Mouse (Mus musculus): ENCODE measurements at regions not wholly inside any gene's neighbourhood (a gene's known extent, or its start where the extent isn't known, plus 50 kb on each side); places are given as distances from the start of the nearest gene placed in this dataset.

DNA sequence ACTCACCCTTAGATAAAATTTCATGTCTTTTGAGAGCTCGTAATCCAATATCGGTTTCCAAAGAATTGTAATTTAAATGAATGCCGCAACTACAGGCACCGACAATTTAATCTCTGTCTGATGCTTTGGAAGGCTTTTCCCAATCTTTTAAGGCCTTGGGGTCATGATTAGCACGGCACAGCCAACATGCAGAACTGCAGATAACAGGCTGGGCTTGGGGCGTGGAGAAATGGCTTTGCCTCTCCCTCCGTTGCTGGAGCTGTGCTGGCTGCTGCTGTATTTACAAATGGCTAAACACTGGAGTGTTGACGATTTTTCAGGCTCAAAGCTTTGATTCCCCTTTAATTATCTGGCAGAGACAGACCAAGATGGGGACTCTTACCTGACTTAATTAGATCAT, 101.3 kb upstream of the Mphosph6 start:
- DNase-seq = no peak
- intact Hi-C loops (cut with DNase I) = no loop called here

DNA sequence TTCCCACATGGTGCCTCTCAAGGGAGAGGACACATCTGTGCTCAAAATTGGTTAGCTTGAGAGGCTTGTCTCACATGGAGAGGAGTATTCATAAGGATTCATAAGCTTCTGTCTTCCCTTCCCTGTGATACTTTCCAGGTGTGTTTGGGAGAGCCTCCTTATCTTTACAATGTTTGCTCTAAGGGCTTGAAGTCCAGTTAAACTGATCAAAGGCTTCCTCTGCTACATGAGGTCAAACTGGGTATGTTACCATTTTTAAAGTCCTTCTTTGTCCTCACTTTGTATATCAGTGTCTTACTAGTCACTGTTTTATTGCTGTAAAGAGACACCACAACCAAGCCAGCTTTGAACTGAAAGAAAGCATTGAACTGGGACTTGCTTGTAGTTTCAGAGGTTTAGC, 98.1 kb upstream of the Mphosph6 start:
- intact Hi-C loops (cut with DNase I) = no loop called here
- no peak for DNase-seq

DNA sequence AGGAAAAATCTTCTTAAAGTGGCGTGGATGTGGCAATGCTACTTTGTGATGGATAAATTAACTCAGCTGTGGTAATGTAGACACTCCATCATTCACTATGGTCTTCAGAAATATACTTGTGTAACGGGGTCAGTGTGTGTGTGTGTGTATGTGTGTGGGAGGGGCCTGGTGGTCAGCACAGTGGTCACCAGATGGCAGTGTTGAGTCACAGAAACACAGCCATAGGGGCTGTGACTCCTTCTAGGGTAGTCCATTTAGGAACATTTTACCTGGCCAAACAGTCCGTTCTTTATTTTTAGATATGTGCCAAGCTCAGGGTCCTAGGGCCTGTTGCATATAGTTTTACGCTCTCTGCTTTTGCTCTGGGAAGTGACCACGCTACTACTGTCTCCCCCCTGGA, 96.3 kb upstream of the Mphosph6 start:
- intact Hi-C loops (cut with DNase I) = no loop called here
- DNase-seq = peak; percentile 18 to 43

DNA sequence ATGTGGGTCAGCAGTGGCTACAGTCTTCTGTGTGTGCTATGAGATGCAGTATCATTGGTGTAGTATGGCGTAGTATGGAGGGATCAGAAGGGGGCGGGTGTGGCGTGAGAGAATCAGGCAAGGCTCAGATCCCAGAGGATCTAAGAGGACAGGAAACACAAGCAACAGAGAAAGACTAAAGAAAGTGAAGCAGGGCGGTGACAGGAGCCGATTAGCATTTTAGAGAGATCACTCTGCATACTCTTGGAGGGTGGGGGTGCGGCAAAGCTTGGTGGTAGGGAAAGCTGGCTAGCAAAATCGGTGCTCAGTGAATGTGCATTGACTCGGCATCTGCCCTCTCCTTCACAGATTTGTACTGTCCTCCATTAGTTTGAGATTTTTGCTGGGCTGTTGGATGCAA, 93.1 kb upstream of the Mphosph6 start:
- intact Hi-C loops (cut with DNase I) = no loop called here

DNA sequence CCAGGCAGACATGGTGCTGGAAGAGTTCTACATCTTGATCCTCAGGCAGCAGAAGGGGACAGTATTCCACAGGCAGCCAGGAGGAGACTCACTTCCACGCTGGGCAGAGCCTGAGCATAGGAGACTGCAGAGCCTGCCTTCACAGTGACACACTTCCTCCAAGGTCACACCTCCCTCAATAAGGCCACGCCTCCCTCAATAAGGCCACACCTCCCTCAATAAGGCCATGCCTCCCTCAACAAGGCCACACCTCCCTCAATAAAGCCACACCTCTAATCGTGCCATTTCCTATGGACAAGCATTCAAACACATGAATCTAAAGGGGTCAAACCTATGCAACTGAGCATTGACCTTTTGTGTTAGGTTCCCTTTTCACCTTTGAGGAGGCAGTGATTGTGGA, 88.5 kb upstream of the Mphosph6 start:
- no peak for DNase-seq
- intact Hi-C loops (cut with DNase I) = no loop called here

More for the DNA sequence above, 93.1 kb upstream of the Mphosph6 start:
- no peak for DNase-seq

DNA sequence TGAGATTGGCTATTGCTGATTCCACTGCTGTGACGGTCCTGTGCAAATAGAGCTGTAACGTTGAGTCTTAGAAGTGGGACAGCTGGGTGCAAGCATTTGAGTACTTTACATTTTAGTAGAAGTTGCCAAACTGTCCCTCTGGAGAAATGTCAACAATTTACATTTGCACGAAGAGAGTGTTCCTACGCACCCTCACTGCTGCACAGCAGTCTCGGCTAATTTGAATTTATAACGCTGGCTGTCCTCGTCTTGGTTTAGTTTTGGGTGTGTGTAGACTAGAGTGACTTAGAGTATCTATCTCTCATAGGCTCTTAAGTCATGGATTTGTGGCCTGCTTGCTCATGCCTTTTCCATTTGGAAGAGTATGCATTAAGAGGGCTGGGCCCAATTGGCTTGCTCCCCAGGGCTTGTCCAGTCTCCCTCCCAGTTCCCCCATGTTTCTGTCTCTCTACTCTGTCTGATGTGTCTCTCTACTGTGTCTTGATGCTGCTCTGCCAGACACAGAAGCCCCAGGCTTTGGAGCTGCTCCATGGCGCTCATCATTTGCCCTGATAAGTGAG, 79.8 kb upstream of the Mphosph6 start:
- no peak for DNase-seq
- intact Hi-C loops (cut with DNase I) = no loop called here

DNA sequence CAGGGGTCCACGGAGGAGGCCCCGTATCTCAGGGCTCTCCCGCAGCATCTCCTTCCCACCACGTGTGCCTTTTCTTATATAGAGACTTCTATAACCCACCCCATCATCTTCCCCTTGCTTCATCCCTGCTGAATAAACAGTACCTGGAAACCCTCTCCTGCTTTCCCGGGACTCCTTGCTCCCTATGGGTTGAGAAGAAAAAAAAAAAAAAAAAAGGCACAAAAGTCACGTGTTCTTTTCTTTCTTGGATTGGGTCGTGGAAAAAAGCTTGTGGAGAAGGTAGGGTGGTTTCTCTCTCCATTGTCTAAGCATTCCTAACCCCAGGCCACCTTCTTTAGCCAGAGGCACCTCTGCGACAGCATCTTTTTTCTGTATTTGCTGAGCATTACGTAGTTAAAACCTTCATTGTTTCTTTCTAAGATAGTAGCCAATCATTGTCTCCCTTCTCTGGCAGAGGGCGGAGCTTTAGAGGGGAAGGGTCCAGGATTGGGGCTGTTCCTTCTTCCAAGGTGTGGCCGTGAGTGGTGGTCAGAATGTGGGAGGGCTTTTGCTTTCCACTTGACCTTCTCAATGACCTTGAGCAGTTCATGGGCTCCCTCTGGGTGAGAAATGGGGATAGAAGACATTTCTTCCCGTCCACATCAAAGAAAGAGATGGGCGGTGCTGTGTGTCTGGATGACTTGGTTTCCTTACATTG, 78.7 kb upstream of the Mphosph6 start:
- no peak for DNase-seq
- intact Hi-C loops (cut with DNase I) = no loop called here

DNA sequence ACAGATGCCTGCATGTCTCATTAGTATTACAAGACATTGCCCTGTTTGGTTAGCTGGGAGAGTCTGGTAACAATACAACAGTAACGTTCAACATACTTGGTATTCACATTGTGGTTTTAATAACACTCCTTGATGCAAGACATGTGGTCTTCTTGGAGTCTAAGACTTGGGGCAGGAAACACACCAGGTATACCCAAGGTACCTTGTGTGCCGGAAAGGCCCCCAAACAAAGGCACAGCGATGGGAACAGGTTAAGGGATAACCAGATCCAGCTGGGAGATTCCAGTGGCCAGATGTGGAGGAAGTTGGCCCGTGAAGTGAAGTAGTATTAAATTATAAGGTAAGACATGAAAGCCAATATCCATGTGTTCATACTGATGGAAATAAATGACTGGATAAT, 71.9 kb upstream of the Mphosph6 start:
- intact Hi-C loops (cut with DNase I) = no loop called here

DNA sequence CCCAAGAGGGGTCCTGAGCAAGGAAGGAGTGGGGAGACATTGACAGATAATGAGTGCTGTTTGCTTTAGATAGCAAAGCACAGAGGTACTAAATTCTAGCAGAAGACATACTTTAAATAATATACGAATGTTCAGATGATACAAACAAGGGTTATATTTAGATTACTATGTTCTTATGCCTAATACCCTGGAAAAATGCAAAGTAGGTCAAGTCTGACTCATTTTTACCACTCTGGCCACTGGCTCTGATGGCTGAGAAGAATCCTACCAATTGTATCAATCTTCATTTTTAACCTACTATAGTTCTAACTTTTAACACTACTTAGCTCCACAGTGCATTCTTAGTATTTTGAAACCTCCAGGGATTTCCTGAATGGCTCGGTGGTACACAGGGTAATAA, 65.4 kb upstream of the Mphosph6 start:
- intact Hi-C loops (cut with DNase I) = no loop called here
- no peak for DNase-seq

More for the DNA sequence above, 71.9 kb upstream of the Mphosph6 start:
- DNase-seq = no peak

DNA sequence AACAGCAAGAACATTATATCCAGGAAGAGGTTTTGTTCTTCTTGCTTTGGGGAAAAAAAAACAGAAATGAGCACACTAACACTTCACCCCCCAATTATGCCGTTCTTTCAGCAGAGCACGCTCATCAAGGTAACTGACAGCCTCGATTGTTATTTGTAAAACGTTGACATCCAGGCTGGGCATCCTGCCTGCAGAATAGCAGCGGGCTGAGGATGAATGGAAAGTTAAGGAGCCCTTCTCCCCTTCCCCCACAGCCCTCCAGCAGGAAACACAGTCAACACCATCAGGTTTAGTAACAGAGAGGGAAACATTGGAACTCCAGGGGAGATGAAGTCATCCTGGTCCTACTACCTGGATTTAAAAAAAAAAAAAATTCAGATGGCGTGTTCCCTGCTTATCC, 63.3 kb upstream of the Mphosph6 start:
- no peak for DNase-seq
- intact Hi-C loops (cut with DNase I) = no loop called here

DNA sequence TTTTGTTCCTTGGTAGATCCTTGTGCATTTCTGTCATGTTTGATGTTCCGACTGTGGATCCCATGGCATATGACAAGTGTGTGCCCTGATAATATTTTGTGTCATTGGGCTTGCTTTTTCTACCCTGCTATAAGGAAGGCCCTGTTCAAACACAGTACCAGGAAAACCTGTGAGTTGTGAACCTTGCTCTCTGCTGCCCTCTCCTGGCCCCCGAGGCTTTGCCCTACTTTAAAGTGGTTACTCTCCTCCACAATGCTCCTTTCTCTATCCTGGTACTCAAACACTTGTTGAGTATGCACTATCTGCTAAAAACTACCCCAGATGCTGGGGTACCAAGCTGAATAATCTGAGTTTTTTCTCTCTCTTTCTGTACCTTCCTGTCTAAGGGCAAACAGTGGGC, 62.1 kb upstream of the Mphosph6 start:
- peak; percentile 59 to 71 for DNase-seq
- intact Hi-C loops (cut with DNase I) = loop anchor here (2.0 to 5.0 kb wide), 4 partner anchors 91 to 237 kb away; no protein-coding TSS in a partner anchor

DNA sequence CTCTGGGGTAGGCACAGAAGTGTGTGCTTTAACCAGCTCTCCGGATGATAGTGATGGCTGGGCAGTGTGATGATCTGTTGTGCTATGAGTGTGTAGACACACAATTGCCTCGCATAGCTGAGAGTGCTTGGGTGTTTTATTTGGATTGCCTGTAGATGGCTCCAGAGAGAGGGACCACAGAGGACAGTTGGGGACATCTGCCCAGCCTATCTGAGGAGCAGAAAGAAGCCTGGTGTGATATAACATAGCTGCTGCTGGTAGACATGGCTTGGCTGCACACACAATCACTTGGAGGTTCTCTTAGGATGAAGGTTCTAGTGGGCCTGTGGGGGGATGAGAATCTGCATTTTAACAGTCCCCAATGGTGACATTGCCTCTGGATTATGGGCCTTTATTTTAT, 60.6 kb upstream of the Mphosph6 start:
- intact Hi-C loops (cut with DNase I) = loop anchor here (2.0 to 5.0 kb wide), 4 partner anchors 90 to 235 kb away; no protein-coding TSS in a partner anchor
- no peak for DNase-seq

DNA sequence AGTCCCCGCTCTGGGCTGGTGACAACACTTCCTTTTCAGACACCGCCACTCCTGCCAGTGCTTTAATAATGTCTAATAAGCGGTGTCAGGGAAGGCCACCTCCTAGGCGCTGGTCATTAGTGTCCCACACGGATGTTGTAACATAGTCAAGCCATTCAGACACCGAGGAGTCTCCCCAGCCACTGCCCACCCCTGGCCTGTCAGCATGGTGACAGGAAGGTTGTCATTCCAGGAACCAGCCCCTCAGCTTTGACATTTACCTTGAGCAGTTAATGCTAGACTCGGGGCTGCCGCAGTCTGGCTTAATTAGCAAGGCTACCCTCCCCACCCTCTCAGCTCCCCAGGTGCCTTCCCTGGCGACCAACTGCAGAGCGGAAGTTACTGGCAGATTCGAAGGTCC, 58.0 kb upstream of the Mphosph6 start:
- DNase-seq = no peak
- intact Hi-C loops (cut with DNase I) = loop anchor here (5.0 kb wide), 3 partner anchors 162 to 232 kb away; no protein-coding TSS in a partner anchor

DNA sequence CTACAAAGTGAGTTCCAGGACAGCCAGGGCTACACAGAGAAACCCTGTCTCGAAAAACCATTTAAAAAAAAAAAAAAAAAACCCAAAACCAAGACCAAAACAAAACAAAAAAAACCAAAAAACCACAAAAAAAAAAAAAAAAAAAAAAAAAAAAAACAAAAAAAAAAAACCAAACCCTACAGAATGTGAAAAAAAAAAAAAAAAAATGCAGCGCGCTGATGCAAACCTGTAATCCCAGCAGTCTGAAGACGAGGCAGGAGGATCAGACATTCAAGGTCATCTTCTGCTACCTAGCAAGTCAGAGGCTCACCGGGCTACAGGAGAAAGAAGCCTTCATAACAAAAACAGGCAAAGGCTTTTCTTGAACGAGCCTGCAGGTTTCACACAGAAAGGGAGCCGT, 57.4 kb upstream of the Mphosph6 start:
- intact Hi-C loops (cut with DNase I) = no loop called here

DNA sequence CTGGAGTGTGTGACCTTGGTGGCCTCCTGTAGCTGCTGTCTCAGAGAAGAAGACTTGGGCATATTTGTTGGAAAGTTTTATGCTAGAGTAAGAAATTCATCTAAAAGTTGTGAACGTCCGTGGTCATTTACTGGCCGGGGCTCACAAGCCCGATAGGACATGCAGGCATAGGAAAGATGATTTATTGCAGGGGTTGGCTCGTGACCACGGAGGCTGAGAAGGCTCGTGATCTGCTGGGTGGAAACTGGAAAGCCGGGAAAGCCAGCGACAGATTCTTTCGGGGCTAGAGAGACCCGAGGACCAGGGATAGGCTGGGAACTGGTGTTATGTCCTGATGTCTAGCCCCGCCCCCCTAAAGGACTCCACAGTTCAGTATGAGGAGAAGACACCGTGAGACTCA, 54.4 kb upstream of the Mphosph6 start:
- no peak for DNase-seq
- intact Hi-C loops (cut with DNase I) = no loop called here

More for the DNA sequence above, 57.4 kb upstream of the Mphosph6 start:
- DNase-seq = no peak

DNA sequence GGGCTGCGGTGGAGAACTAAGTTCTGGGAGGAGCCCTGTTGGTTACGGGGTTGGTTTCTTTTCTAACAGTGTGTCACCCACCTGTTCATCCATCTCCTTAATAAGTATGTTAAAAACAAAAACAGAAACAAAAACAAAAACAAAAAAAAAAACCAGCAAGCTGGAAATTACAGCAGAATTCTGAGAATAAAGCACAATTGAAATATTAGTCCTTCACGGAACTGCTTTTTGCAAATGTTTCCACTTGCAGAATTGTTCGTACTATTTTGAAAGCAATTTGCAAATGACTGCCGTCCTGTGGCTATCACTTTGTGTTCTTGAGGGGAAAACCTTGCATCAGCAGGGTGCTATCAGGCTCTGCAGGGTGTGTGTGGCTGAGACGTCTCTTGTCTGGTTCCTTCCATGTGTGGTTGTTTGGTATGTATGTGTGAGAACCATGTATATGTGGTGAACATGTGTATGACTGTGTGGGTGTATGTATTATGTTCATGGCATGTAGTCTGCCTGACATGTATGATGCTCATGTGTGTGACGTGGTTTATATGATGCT, 53.3 kb upstream of the Mphosph6 start:
- no peak for DNase-seq
- intact Hi-C loops (cut with DNase I) = no loop called here

DNA sequence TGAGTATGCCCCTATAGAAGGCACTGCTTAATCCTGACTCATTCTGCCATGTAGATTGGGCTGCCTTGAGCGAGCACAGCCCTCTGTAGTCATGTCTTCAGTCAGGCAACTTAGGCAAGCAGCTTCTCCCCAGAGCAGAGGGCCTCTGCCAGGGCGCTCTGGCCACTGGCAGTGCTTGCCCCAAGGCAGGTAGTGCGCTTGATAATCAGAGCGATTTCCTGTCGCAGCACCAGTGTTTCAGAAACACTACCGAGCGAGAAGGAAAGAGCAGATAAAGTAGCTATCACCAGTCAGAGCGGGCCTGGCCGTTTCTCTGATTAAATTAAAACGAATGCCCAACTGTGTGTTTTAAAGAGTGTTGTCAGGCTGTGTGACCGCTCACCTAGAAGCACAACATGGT, 52.6 kb upstream of the Mphosph6 start:
- intact Hi-C loops (cut with DNase I) = no loop called here
- no peak for DNase-seq

DNA sequence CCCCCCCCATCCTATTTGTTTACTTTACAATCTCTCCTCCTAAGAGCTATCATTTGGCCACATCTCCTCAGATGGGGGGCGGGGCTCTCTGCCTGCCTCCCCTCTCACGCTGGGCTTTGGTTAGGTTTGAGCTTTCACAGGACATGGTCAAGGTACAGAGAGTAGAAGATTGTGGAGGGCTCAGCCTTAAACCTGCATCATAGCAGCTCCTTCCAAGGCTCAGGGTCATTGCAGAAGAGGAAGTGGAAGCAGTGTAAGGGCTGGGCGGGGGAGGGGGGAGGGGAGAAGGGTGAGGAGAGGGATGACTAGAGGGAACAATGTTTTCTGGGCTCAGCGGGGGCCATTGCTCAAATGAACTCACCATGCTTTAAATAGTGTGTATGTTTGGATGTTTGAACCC, 51.7 kb upstream of the Mphosph6 start:
- intact Hi-C loops (cut with DNase I) = no loop called here

DNA sequence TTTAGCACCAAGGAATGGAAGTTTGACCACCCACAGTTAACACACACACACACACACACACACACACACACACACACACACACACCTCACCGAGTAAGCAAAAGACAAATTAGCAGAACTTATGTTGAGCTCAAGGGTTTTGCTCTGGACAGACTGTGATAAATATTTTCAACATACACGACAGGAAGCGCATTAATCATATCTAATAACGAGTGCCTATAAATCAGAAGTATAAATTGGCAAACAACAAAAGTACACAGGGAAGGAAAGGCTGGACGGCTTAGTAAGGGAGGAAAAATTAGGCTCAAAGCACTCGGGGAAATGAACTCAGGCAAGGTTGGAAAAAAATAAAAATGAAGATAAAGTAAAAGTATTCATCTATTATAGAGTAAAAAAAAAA, 50.8 kb upstream of the Mphosph6 start:
- intact Hi-C loops (cut with DNase I) = no loop called here
- no peak for DNase-seq

More for the DNA sequence above, 51.7 kb upstream of the Mphosph6 start:
- no peak for DNase-seq
